Mouse (Mus musculus) cerebellum, adult 9-11 months (tissue): Measurements from ENCODE around the gene Tas2r121.
"Not testable (repeated sequence)": the region's sequence is repeated elsewhere in the genome, so short reads cannot be mapped to it uniquely, and the experiment has no call there.

Experiments used
- DNase-seq: peaks from one replicate; pipeline ENCODE4 v3.0.0; 2022

Gene Tas2r121

GRCm38 (mm10) chr6:132700907-132701306 lies at the start of gene Tas2r121:
Gene Tas2r121 (minus strand): TSS chr6:132701007.
- no peak for DNase-seq

GRCm38 (mm10) chr6:132750206-132750605 lies 49.4 kb upstream of the Tas2r121 start:
- no peak for DNase-seq

- no peak for DNase-seq
Measured at GRCm38 (mm10) chr6:132737935-132738334, 37.1 kb upstream of the Tas2r121 start, which contains the start of gene Tas2r115. Gene Tas2r115 (minus strand): TSS chr6:132738035.

- no peak for DNase-seq
Measured at GRCm38 (mm10) chr6:132711828-132712227, 11.0 kb upstream of the Tas2r121 start, which contains the start of gene Tas2r122. Gene Tas2r122 (minus strand): TSS chr6:132711928.

- DNase-seq: not testable (repeated sequence)
Measured at GRCm38 (mm10) chr6:132691596-132691995, 9.2 kb downstream of the Tas2r121 start.

- DNase-seq: no peak
Measured at GRCm38 (mm10) chr6:132656653-132657052, 44.2 kb downstream of the Tas2r121 start, which contains the start of gene Tas2r120. Gene Tas2r120 (plus strand): TSS chr6:132656953.

- no peak for DNase-seq
Measured at GRCm38 (mm10) chr6:132651426-132651825, 49.4 kb downstream of the Tas2r121 start, which contains the start of gene A630073D07Rik. Gene A630073D07Rik (minus strand): TSS chr6:132651526.
